Mouse (Mus musculus) cerebellum, postnatal 4 days (tissue): ENCODE data around the gene Pih1d1.
"Not testable (repeated sequence)": the region's sequence is repeated elsewhere in the genome, so short reads cannot be mapped to it uniquely, and the experiment has no call there.

Experiments
- DNase-seq, 2 experiments: peaks; one replicate each; pipeline ENCODE4 v3.0.0; 2022; ENCODE audit warnings: low spot score in 2 of 2, mixed read lengths in 1 of 2

The Pih1d1 gene

GRCm38 (mm10) chr7:45167761-45168445 lies 13.8 kb downstream of the Pih1d1 start:
- DNase-seq, result no peak

GRCm38 (mm10) chr7:45168656-45169055 lies 14.6 kb downstream of the Pih1d1 start:
- DNase-seq, result no peak

DNA sequence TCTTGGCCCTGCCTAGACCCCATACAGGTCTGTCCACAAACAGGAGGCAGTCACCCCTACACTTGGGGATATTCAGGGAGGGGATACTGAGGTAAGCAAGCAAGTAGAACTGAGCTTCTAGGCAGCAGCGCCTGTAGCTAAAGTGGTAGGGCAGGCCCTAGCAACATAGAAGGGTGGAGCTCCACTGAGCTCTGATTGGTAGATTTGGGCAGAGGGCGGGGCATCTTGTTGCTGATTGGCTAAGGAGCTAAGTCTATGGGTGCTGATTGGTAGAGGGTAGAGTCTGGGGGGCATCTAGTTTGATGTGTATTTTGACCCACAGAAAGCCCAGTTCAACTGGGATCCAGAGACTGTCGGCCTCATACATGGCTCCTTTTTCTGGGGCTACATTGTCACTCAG lies 15.4 kb downstream of the Pih1d1 start:
- DNase-seq, result no peak

- no peak for DNase-seq
Measured at GRCm38 (mm10) chr7:45172974-45173373, 18.9 kb downstream of the Pih1d1 start.

- not testable (repeated sequence) for DNase-seq
Measured at GRCm38 (mm10) chr7:45173772-45174171, 19.7 kb downstream of the Pih1d1 start.

- DNase-seq, result no peak
Measured at GRCm38 (mm10) chr7:45174567-45175280, 20.6 kb downstream of the Pih1d1 start.

- no peak for DNase-seq
Measured at GRCm38 (mm10) chr7:45175398-45175797, 21.3 kb downstream of the Pih1d1 start.

- no peak for DNase-seq
Measured at GRCm38 (mm10) chr7:45175929-45176328, 21.8 kb downstream of the Pih1d1 start.

GRCm38 (mm10) chr7:45176356-45176755 lies 22.3 kb downstream of the Pih1d1 start:
- DNase-seq, result no peak

DNA sequence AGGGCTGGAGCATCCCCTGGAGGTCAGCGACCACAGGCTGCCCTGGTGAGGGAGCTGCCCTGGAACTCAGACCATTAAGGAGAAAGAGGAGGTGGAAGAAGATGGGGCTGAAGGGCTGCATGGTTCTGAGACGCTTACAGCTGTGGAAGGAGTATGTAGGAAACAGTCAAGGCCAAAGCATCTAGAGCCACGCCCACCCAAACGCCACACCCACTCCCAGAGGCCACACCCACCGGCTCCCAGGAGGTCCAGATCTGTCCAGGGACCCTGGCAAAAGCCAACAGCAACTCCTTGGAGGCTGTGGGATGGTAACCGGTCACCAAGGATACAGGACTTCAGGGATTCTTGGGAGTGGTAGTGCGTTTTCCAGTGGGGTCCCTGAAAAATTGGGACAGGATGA lies 24.4 kb downstream of the Pih1d1 start:
- no peak for DNase-seq

DNA sequence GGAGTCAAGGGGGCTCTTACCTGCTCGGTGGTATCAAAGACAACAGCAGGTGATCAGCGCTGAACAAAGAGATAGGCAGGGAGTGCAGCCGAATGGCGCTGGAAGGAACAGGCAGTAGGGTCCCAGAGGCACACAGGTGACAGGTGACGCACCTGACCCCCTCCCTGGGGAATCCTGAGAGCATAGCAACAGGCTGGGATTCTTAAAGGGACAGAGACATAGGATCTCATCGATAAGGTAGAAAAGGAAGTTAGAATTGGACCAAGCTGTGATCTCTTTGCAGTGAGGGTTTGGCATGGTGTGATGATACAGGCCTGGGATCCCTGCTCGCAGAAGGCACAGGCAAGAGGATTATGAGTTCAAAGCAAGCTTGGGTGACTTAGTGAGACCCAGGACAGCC lies 25.4 kb downstream of the Pih1d1 start, which contains the start of gene Gfy:
Gene Gfy, minus strand, starts transcription at position 101 of the 400 bp plus-strand sequence.
- no peak for DNase-seq

DNA sequence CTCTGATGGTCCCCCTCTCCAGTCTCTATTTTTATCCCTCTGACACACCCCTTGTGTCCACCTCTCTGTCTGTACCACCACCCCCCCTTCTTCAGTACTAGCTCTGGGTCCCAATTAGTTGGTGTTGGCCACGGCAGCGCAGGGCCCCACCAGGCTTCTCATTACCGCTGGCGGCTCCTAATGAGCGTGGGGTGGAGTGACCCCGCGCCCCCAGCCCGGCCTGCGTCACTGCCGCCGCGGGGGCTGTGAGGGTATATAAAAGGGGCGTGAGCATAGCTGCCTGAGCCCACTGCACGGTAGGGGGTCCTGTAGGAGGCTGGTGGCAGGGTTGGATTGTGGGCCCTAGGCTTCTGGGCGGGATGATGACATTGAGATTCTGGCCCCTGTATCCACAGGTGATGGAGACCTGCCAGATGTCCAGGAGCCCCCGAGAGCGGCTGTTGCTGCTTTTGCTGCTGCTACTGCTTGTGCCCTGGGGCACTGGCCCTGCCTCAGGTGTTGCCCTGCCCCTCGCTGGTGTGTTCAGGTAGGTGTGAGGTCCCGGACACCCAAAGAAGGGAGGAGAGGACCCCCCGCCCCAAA lies 26.9 kb downstream of the Pih1d1 start, which contains the start of gene Pth2:
Gene Pth2, plus strand, starts transcription at position 100 of the 582 bp plus-strand sequence.
- DNase-seq, result no peak

DNA sequence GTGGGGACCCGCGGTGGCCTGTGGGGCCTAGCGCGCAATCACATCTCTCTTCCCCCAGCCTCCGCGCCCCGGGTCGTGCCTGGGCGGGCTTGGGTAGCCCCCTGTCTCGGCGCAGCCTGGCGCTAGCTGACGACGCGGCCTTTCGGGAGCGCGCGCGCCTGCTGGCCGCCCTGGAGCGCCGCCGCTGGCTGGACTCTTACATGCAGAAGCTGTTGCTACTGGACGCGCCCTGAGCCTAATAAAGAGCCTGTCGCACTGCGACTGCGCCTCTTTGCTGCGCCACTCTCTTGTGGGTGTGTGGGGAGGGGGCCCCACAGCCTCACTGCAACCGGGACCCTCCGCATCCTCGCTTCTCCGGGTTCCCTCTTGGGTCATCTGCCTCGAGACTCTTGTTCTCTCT lies 27.4 kb downstream of the Pih1d1 start:
- DNase-seq, result no peak

GRCm38 (mm10) chr7:45182199-45182601 lies 28.1 kb downstream of the Pih1d1 start:
- DNase-seq, result peak; percentile 52 to 71

DNA sequence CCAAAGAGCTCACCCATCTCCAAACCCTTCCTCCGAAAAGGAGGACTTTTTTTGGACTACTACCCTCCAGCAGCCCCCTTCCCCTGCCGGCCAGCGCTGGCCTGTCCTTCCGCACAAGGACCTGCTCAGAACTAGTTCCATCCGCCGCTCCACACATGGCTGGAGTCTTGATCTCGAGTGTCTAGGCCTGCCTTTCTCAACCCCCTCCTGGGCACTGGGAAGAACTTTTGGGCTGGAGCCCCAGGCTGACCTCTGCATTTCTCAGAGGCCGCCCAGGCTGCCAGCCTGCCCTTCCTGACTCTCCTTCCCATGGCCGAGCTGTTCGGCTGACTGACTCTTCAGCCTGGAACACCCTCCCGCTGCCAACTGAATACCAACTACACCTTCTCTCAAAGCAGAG lies 28.5 kb downstream of the Pih1d1 start:
- DNase-seq, result no peak

DNA sequence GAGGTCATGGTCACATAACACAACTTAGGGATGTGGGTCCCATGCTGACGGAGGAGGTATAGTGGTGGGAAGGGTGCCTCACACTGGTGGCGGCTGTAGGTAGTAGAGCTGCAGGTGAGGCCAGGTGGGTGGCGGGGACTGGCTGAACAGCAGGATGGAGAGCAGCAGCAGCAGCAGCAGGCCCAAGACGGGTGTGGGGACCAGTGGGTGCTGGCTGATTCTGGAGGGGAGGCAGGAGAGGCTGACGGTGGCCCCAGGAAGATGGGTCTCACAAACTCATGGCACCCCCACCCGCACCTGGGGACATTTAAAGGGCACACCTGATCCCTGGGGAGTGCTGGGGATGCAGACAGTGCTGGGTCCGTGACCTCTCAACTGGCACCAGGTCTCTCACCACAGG lies 29.6 kb downstream of the Pih1d1 start:
- DNase-seq, result no peak

GRCm38 (mm10) chr7:45185921-45186320 lies 31.8 kb downstream of the Pih1d1 start:
- no peak for DNase-seq

DNA sequence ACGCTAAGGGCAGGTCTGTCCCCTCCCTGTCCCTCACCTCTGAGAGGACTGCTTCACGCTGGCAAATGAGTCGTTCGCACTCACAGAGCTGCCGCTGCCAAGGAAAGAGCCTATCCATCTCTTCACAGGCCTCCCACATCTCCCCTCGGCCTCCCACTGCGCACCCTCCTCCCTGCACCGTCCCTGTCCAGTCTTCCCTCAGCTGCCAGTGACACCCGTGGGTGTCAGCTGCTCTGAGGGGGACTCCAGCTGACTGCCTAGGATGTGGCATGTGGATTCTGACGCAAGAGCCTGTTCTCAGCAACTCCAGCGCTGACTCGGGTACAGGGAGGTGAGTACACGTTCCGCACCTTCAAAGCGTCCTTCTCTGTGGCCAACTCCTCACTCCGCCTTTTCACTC lies 35.5 kb downstream of the Pih1d1 start:
- no peak for DNase-seq

GRCm38 (mm10) chr7:45190186-45190585 lies 36.1 kb downstream of the Pih1d1 start:
- no peak for DNase-seq

DNA sequence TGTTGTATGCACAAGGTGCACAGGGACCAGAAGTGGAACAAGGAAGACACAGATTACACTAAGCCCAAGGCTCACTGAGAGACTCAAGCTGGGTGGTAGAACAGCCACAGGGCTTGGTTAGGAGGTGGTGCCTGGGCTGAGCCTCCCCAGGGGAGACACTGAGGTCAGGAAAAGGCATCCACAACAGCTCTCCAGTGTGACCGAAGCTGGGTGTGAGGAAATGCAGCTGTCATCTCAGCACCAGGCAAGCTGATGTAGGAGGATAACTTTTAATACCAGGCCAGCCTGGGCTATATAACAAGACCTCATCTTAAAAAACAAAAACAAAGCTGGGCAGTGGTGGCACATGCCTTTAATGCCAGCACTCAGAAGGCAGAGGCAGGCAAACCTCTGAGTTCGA lies 37.1 kb downstream of the Pih1d1 start:
- DNase-seq, result no peak

GRCm38 (mm10) chr7:45191803-45192363 lies 37.8 kb downstream of the Pih1d1 start:
- peak in 1 of 2 experiments; percentile 56 for DNase-seq

GRCm38 (mm10) chr7:45192585-45193310 lies 38.6 kb downstream of the Pih1d1 start:
- DNase-seq, result no peak
